Mouse (Mus musculus) kidney, adult 9 months (tissue): ENCODE results near the gene Bpi.

Experiments
- DNase-seq: peaks from one replicate; pipeline ENCODE4 v3.0.0; 2022

The Bpi gene

DNA sequence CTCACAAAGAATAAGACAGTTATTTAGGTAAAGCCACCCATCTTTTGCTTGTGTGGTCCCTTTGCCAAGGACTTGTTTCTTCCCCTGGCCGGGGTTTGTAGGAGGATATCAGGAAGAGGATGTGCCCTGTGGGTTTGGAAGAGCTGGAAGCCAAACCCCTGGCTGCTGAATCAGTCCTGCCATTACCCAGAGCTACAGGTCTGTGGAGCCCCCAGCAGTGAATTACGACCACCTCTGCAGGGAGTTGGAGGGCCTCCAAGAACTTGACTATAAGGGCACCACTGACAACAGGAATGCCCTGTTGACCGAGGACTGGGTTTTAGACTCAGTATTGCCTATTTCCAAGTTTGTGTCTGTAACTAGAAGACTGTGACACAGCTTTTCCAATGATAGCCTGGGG lies 41.3 kb downstream of the Bpi start:
- no peak for DNase-seq

DNA sequence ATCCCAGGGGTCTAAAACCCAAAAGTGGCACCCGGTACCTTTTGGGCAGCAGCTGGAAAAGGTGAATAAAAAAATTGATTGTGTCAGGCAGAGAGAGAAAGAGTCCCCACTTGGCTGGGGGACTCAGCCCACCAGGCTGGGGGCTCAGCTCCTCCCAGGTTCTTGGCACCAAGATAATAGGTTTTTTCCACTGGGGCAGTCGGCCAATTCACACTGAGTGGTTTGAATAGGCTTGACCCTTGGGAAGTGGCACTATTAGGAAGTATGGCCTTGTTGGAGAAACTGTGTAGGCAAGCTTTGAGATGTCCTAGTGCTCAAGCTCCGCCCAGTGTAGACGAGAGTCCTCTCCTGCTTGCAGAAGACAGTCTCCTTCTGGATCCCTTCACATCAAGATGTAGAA lies 41.8 kb downstream of the Bpi start:
- DNase-seq = no peak

DNA sequence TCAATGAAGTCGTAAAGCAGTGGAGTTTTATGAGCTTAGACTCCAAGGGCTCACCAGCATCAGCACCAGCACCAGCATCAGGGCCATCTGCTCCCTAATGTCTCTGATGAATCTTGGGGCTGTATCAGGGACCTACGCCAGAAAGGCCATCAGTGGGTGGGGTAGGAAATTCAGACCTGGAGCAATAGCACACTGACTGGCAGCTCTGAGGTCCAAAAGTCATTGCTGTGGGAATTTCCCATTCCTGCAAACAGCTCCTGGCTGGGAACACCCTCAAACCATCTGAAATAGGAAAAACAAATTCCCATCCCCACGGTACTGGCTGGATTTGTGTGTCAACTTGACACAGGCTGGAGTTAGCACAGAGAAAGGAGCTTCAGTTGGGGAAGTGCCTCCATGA lies 44.9 kb downstream of the Bpi start:
- no peak for DNase-seq

DNA sequence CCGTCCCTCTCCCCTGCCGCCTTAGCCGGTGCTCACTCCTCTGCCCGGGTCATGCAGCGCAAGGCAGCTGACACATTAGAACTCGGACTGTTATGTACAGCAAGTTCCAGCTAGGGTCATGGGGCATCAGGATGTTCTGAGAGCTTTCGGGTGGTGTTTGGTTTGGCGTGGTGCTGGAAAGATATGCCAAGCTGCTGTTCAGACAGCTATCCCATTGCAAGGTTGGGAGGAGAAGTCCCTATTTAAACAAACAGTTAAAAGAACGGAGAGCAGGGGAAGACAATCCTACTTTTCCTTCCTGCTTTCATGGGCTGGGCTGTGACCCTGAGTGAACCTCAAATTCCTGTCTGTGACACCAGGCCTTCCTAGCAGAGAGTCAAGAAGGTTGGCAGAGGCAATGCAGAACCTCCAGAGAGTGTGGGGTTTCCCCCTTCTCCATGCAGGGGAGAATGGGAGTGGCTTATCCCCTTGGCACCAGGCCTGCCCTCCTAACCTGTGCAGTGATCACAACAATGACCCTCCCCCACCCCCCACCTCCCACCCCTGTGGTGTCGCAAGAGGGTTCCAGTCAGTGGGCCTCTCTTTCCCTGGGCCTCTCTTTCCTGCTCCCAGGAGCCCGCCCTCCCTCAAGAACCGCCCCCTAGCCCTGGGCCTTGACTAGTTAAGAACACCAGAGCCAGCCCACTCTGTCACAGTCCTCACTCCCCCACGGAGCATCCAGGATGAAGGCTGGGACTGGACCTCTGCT lies 48.2 kb downstream of the Bpi start, which contains the start of gene Lbp:
Gene Lbp, plus strand, starts transcription at position 546 of the 748 bp plus-strand sequence.
- peak; percentile 44 for DNase-seq

DNA sequence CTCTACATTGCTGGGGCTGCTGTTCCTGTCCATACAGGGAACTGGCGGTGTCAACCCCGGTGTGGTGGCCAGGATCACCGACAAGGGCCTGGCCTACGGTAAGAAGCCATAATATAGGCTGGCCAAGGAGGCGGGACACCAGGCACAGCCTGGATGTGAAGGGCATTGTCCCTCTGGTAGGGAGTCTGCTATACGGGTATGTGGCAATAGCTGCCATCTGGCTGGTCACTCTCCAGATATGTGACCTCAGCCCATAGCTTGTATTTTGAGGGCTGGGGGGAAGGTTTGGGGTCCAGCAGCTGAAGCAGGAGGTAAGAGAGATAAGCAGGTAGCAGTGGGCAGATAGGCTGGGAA lies 48.8 kb downstream of the Bpi start:
- no peak for DNase-seq

DNA sequence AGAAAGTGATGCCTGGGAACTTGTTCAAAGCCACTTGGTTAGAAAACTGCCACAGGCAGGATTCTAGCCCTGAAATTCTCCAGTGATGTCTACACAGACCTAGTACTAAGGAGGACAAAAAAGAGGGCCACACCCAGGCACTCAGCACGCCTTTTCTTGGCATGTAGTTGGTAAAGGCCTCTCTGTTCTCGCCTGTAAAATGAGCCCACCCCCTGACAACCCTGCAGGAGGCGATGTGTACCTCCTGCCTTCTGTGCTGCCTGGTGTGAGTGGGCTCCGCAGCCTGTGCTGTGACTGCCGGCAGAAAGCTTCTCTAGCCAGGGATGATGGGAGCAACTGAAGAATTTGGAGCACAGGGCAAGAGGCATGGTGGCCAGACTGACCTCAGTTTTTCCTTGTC lies 50.4 kb downstream of the Bpi start:
- DNase-seq = no peak

DNA sequence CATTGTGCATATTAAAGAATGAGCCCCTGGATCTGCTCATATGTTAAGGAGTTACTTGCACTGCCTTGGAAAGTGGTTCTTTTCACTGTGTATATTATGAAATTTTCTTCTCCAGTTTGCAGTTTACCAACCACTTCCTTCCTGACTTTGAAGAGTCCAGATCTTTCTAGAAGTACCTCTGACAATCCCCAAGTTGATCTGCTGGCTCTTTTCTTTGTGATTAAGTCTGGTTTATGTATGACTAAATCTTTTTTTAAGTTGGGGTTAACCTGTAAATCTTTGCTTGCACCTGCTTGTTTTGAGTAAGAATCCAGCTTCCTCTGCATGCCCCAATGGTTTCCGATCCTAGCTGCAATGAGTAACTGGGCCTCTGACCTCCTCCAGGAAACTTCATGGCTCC lies 55.2 kb downstream of the Bpi start:
- DNase-seq = peak; percentile 28

DNA sequence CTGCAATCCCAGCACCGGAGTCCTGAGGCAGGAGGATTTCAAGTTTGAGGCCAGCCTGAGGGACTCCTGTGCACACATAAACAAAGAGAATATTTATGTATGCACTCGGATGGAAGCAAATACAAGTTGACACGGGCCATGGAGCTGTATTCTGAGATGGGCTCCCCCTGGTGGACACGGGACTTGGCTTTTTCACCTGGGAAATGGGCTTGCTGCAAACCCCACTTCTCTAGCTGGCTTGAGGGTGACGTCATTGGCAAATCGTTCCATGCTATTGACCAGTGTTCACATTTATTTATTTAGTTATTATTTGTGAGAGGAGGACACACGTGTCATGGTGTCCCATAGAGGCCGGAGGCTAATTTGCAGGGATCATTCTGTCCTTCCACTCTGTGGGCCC lies 58.5 kb downstream of the Bpi start:
- DNase-seq = peak; percentile 16

DNA sequence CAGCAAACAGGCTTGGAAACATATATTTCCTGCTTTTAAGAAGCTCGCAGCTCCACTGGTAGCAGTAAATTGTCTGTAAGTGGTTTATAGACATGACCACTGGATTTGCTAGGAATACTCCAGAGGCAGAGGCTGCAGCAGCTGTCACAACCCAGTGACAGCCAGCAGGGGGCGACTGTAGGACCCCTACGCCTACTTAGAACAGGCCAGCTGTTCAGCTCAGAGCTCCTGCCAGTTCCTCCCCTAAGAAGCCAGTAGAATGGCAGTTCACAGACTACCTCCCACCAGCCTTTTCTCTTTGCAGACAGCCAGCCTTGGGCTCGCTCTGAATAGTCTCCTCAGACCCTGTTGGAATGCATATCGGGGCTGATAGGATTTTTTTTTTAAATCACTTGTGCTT lies 59.1 kb downstream of the Bpi start:
- peak; percentile 33 for DNase-seq

DNA sequence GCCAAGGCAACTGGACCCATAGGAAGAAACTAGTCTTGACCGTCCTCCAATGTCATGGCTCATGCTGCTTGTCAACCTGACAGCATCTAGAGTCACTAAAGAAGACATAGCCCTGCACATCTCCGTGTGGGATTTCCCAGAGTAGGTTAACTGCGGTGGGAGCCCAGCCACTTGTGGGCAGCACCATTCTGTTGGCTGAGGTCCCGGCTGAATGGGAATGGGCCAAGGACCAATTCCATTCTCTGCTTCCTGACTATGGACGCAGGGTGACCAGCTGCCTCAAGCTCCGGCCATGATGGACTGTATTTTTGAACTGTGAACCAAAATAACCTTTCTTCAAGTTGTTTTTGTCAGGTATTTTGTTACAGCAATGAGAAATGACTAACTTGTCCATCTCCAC lies 63.7 kb downstream of the Bpi start:
- no peak for DNase-seq

DNA sequence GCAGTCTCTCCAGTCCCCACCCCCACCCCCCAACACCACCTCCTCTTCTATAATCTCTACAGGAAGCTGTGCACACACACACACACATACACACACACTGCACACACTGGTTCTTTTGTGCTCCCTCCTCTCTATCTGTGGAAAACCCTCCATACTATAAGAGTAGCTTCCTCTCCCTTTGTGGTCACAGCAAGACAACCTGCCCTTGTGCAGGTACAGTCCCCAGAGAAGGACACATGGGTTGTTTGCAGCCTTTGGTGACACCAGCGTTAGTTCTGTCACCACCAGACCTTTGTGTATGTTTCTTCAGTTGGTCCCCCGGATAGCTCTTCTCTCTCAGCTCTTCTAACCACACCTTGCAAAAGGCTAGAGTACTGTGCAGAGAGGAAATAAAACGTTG lies 65.0 kb downstream of the Bpi start:
- no peak for DNase-seq

DNA sequence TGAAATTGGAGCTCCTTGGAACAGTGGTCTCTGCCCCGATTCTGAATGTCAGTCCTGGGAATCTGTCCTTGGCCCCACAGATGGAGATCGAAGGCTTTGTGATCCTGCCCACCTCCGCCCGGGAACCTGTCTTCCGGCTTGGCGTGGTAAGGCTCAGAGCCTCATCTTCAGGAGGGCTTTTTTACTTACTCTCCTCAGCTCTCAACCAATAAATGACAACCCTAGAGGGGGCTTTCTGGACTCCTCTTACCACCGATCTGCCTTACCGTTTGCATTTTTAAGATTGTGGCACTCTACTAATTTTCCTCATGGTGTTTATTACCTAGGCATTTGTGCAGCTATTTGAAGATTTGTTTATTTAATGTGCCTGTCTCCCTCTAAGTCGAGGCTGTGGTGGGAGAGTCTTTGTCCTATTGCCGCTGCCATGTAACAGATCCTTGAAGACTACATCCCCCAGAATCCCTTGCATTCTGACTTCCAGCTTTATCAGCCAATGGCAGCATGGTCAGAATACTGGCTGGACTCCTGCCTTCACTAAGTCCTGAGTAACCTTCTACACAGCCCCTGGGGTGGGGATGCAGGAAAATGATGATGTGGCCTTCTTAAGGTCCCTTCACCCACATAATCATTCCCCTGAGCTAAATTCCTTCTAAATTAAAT lies 66.8 kb downstream of the Bpi start:
- DNase-seq = peak; percentile 30

DNA sequence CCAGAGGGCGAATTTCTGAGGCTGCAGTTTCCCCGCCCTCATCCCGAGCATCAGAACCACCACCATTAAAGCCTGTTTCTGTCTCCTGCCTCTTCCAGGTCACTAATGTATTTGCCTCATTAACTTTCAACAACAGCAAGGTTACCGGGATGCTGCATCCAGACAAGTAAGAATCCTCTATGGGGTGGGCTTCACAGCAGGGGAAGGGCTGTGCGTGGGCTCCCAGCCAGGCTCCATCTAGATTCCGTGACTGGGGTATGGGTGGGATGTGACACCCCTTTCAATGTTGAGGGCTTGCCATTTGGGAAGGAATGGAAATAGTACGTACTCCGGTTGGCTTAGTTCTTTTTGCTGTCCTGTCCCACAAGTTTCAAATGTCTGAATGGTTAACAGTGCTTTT lies 67.7 kb downstream of the Bpi start:
- no peak for DNase-seq
